Mouse (Mus musculus) gastrocnemius, adult 2 months (tissue): ENCODE data around the gene Gp6. TPM values are rescaled to one million over a fixed set of nuclear protein-coding genes. Genes with fewer than 3 reads are reported as not detected.

Experiments used
- DNase-seq: peaks from one replicate; pipeline ENCODE4 v3.0.0; 2022
- H3K27ac ChIP-seq: fragments of 200-600 bp; 2 replicates; pipeline ENCODE4 v1.8.1; 2022; ENCODE audit warnings: mild to moderate bottlenecking
- H3K4me3 ChIP-seq: fragments of 200-600 bp; 2 replicates; pipeline ENCODE4 v1.8.1; 2022; ENCODE audit warnings: mild to moderate bottlenecking, moderate library complexity
- CTCF ChIP-seq: fragments of 200-600 bp; IDR thresholded peaks from 2 replicates; pipeline ENCODE4 v1.8.1; 2022; ENCODE audit warnings: antibody characterized with exemption, mild to moderate bottlenecking, moderate library complexity
- intact Hi-C: fragments of 180-260 bp; cut with DNase I; formaldehyde crosslinking; loops from one replicate; pipeline ENCODE4 v1.15.1; 2025
- microRNA-seq: library from miRNA; unstranded; fragments of <30 nt; microRNA quantifications from one replicate; pipeline ENCODE4 v1.2.0, GENCODE M21; 2021
- total RNA-seq, 2 experiments: library from RNA; stranded (reverse); gene quantifications; 2 replicates each; pipeline ENCODE4 v1.2.3; 2021

The Gp6 gene
- total RNA-seq, 2 experiments from 2014 or later: not detected

DNA sequence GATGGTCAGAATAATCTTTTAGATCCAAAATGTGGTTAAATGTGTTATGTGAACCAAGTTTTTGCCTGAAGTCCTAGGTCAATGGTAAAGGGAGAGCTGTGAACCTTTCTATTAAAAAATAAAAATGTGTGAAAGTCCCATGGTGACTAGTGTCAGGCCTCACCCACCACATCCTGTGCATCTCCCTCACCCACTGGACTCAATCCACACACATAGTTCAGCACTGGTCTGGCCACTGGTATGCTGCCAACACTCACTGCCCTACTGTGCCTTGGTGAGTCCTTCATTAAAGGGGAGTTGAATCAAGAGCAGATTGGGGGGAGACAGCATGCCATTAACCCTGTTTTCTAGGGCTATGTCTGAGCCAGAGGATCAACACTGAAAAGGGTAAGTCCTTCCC is 60.0 kb downstream of the Gp6 start, which contains the start of gene Ncr1:
Gene Ncr1 (plus strand): TSS at position 216 of the 400 bp plus-strand sequence.
- no peak within 1 kb of the TSS for H3K4me3 ChIP-seq
- no peak for TF ChIP-seq CTCF
- DNase-seq: no peak
- H3K27ac ChIP-seq: no peak within 1 kb of the TSS
- intact Hi-C loops: no loop called here

DNA sequence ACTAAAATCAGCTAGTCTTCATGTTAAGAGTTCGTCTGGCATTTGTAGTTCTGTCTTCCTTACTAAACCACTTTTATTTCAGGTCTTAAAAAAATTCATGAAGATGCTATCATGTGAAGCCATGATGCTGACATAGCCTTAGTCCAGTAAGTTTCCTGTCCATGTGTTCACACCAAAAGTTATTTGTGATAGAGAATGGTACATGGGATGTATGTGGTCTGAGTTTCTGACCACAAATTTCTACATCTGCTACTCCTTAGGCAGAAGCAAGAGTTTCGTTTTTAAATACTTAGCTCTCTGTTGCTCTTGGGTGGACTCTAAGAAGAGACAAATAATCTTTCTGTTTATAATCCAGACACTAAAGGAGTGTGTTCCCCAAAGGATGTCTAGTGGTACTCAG is 74.2 kb downstream of the Gp6 start:
- no peak overlapping the region for H3K4me3 ChIP-seq
- DNase-seq: no peak
- intact Hi-C loops: no loop called here
- no peak for TF ChIP-seq CTCF
- H3K27ac ChIP-seq: no peak overlapping the region

Small RNA genes within 50 kb of the gene (microRNA-seq; reads per million reads assigned to microRNA genes)
- gene Gm24605 (not detected), gene Gm24752 (not detected), gene Gm25349 (not detected)

Other genes starting within 250 kb of the Gp6 start
- gene Leng9, start 247.4 kb downstream of the Gp6 start, total RNA-seq: 1 to 10 TPM; 2.1 to 2.2 TPM
- 1 to 10 TPM; 1.4 to 2.0 TPM for gene Cdc42ep5, start 232.9 kb downstream of the Gp6 start, total RNA-seq
- gene Lilra5, start 160.0 kb downstream of the Gp6 start, total RNA-seq: under 1 TPM in 1 of 2 experiments, not detected in 1; 0.14 TPM
- not detected for gene Ncr1, start 60.0 kb downstream of the Gp6 start, total RNA-seq
- gene Rdh13, start 47.9 kb upstream of the Gp6 start, total RNA-seq: 10 to 100 TPM; 12.1 to 17.2 TPM
- 1 to 10 TPM; 1.5 to 3.7 TPM for gene Eps8l1, start 62.9 kb upstream of the Gp6 start, total RNA-seq
- gene Ppp1r12c, start 103.9 kb upstream of the Gp6 start, total RNA-seq: 10 to 100 TPM; 17.8 to 24.8 TPM
- gene Tnnt1, start 118.6 kb upstream of the Gp6 start, total RNA-seq: 1,000 to 10,000 TPM in 1 of 2 experiments, 100 to 1,000 TPM in 1; 398 to 1,232 TPM
- gene Tnni3, start 126.5 kb upstream of the Gp6 start, total RNA-seq: under 1 TPM in 1 of 2 experiments, not detected in 1; 0.41 TPM
- not detected for gene Dnaaf3, start 134.7 kb upstream of the Gp6 start, total RNA-seq
- gene Syt5, start 149.8 kb upstream of the Gp6 start, total RNA-seq: not detected
- gene Ptprh, start 206.3 kb upstream of the Gp6 start, total RNA-seq: not detected
- 1 to 10 TPM; 2.6 to 3.3 TPM for gene Tmem86b, start 233.7 kb upstream of the Gp6 start, total RNA-seq